In the genomic region with DNA sequence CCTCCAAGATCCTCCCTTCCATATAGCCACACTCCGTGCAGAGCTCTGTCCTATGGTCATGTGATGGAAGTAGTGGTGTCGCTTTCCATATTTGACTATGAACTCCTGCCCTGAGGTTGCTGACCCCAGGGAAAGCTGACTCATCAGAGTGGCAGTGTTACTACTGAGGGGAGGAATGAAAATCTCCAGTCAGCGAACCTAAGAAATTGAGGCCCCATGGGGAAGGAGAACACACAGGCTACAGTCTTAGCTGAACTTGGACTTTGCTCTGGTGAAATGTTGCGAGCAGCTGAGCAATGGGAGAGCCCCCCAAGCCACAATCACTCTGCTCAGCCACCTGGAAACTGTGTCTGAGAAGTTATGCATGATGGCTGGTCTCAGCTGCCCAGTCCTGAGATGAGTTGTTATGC, we compare ENCODE assay signal across 11 mouse cellular contexts.
"Had no signal": no experiment of that assay in that cellular context is flagged by ENCODE, and none has a peak within 500 bp of the region (broad histone marks: within the 10 kb centered on the region; RNA-seq: fewer than 3 reads in every experiment).

No protein-coding gene starts in this region.

- H3K9me3 ChIP-seq: limb, embryonic 12.5 days; liver, embryonic 13.5 days; midbrain, embryonic 13.5 days had no signal

- H3K4me3 ChIP-seq: limb, embryonic 12.5 days; liver, embryonic 13.5 days; midbrain, embryonic 13.5 days had no signal

- H3K4me1 ChIP-seq: limb, embryonic 12.5 days; liver, embryonic 13.5 days; midbrain, embryonic 13.5 days had no signal

- H3K4me2 ChIP-seq: limb, embryonic 12.5 days; liver, embryonic 13.5 days; midbrain, embryonic 13.5 days had no signal

- H3K9ac ChIP-seq: limb, embryonic 12.5 days; liver, embryonic 13.5 days; midbrain, embryonic 13.5 days had no signal

- ATAC-seq: lung, postnatal 0 days; midbrain, embryonic 13.5 days had no signal

- DNase-seq: kidney, adult 11 months; kidney, postnatal 25 days; liver, embryonic 13.5 days; lung, adult 2 months; lung, postnatal 36 days; right cerebral cortex, postnatal 25 days; thymus, postnatal 4 days had no signal

- H3K27ac ChIP-seq: limb, embryonic 12.5 days; liver, embryonic 13.5 days; midbrain, embryonic 13.5 days; stomach, postnatal 0 days had no signal

- H3K27me3 ChIP-seq: limb, embryonic 12.5 days; liver, embryonic 13.5 days; midbrain, embryonic 13.5 days had no signal

- H3K36me3 ChIP-seq: limb, embryonic 12.5 days; liver, embryonic 13.5 days; midbrain, embryonic 13.5 days had no signal
